Mouse (Mus musculus): ENCODE measurements around the gene Prpf40b.
A peak's percentile ranks its signal among the peaks of the same experiment; 100 is the strongest.

The Prpf40b gene

DNA sequence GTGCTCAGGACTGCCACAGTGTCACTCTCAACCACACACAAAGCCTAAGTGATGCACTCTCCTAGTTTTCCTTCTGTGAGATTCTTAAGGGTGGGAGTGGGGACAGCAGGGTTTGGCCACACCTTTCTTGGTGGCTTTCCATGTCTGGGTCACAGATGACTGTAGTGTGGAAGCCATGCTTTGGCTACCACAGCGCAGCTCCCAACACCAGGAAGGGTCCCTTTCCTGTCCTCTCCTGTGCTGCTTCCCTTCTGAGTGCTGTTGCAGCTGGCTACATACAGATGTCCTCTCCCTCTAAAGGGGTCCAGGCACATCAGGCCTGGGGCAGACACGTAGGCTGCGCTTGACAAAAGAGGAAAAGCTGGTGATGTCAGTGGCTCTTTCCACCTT is 38.8 kb downstream of the Prpf40b start:
- DNase-seq, result peak; percentile 56 to 72

GRCm38 (mm10) chr15:99334500-99334899 is 39.6 kb downstream of the Prpf40b start:
- DNase-seq, result peak in 1 of 2 experiments; percentile 61

GRCm38 (mm10) chr15:99335801-99336320 is 41.0 kb downstream of the Prpf40b start:
- no peak for DNase-seq

- DNase-seq, result no peak
Measured at GRCm38 (mm10) chr15:99338916-99339315, 44.0 kb downstream of the Prpf40b start.

DNA sequence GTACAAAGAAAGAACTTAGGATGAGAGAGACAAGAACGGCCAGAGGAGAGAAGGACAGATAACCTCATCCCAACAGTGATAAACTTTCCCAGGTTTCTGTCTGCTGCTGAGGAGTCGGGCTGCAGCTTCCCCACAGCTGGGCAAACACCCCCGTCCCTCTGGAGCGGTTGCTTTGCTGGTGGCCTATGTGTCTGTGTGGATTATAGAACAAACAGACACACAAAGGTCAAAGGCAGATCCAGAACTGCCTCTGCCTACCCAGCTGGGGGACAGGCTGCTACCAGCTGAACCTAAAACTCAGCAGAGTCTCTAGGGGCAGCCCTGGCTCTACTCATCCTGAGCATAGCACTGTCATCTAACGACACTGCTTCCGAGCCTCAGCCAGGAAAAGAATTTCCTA is 44.8 kb downstream of the Prpf40b start:
- DNase-seq, result no peak

DNA sequence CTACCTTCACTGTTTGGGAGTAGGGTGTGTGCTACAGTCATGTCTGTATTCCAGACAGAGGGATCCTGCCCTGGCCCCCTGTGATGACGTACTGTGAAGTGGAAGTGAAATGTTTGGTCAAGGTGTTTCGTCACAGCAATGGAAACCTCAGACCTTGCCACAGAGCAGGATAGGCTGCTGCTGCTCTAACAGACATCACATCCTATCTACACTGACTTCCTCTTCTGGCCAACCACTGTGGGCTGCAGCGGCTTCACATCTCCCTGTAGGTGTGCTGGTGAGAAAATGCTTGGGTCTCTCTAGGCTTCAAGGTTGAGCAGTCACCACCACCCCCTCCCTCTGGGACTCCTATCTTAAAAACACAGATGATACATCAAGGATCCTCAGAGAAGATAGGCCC is 46.2 kb downstream of the Prpf40b start:
- DNase-seq, result peak; percentile 45 to 55

- peak in 1 of 2 experiments; percentile 18 for DNase-seq
Measured at GRCm38 (mm10) chr15:99342194-99342981, 47.5 kb downstream of the Prpf40b start.

GRCm38 (mm10) chr15:99343414-99344147 is 48.7 kb downstream of the Prpf40b start:
- DNase-seq, result peak; percentile 66 to 84

DNA sequence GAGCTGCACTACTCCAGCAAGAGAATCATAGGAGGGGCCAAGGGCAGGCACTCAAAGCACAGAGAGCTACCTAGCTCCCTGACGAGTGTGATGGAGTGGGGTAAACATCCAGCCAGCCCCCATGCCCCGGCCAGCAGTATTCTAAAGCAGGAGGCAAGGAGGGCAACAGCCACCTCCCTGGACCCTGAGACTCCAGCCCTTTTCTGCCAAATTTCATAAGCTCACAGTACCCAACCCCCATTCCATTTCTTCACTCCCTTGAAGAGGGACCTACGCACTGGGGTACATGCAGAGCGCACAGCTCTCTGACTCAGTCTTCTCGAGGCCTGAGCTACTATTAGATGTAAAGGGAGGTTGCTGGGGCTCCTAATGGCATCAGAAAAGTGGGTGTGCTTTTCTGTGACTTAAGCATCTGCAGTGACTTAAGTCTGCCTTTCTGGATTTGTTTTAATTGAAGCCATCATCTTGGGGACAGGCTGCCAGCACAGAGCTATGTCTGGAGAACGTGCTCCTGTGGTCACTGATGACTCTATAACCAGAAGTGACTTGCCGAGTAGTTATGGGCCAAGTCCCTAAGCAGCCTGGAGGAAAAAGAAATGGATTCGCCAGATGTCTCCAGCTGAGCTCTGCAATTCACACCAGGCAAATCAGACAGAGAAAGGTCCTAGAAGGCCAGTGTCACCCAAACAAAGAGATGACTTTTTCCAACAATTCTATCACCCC is 49.4 kb downstream of the Prpf40b start:
- DNase-seq, result peak; percentile 38 to 62

GRCm38 (mm10) chr15:99344961-99345360 is 50.1 kb downstream of the Prpf40b start:
- DNase-seq, result peak in 1 of 2 experiments; percentile 40

GRCm38 (mm10) chr15:99351610-99352009 is 56.7 kb downstream of the Prpf40b start:
- DNase-seq, result no peak

GRCm38 (mm10) chr15:99352306-99352705 is 57.4 kb downstream of the Prpf40b start:
- DNase-seq, result no peak

DNA sequence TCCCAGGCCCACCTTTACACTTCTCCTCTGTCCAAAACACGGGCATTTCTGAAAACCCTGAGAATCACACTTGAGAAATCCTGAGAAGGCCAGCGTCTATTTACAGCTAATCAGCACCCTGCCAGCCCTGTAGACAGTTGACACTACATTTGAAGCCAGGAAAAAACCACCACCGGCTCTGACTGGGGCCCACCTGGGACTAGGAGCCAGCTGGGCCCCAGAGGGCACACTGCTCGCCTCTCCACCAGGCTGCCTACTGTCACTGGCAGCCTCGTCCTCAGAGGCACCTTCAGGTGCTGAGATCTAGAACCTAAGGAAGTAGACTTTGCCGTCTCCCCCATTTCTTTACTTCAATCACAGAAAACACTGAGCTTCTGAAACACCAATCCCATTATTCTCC is 60.8 kb downstream of the Prpf40b start:
- DNase-seq, result no peak

GRCm38 (mm10) chr15:99356462-99356861 is 61.6 kb downstream of the Prpf40b start:
- no peak for DNase-seq

DNA sequence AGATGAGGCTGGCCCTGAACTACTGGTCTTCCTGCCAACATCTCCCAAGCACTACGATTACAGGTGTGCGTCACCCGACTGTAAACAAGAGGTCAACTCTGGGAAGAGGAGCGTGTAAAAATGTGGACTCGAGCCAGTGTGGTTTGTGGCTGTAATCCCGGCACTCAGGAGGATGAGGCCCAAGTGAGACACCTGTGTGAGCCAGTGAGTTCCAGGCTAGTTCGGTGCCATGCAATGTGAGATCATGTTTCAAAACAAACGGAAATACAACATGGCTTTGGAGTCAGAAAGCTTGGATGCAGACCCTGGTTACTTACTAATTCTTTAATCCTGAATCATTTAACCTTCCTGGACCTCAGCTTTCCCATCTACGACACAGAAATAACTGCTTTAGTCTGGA is 64.1 kb downstream of the Prpf40b start:
- no peak for DNase-seq

GRCm38 (mm10) chr15:99364022-99364530 is 69.2 kb downstream of the Prpf40b start:
- DNase-seq, result no peak

DNA sequence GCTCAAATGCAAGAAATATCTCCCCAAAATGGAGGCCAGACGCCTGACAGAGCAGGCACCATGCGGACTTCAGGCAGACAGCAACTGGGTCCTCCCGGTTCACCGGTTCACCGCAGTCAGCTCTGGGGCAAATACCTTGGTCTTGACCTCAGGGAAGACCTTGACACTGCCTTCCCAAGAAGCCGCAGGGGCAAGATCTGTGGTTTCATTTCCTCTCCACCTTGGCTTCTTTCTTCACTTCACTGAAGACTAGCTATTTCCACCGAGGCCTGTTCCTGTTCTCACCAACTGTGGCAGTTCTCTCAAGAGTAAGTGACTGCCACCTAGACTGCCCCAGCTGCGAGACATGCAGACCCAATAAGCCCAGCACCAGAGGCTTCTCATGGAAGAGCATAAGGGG is 70.0 kb downstream of the Prpf40b start:
- no peak for DNase-seq

Data from lung, postnatal 4 days (tissue).